Mouse (Mus musculus) megakaryocyte-erythroid progenitor cell, adult 5-6 weeks (primary cell): ENCODE measurements at regions not wholly inside any gene's neighbourhood (a gene's known extent, or its start where the extent isn't known, plus 50 kb on each side); places are given as distances from the start of the nearest gene placed in this dataset.
"Not testable (repeated sequence)": the region's sequence is repeated elsewhere in the genome, so short reads cannot be mapped to it uniquely, and the experiment has no call there.

Experiments
- ATAC-seq: replicated peaks from 2 replicates; pipeline ENCODE4 v1.8.0; 2016; ENCODE audit warnings: mild to moderate bottlenecking, inconsistent platforms; ENCODE audit not compliant: severe bottlenecking, poor library complexity, low FRiP score, low TSS enrichment

- ATAC-seq = not testable (repeated sequence)
Observed at GRCm38 (mm10) chr12:115468015-115468414, 579.5 kb upstream of the Zfp386 start.

- ATAC-seq = not testable (repeated sequence)
Observed at GRCm38 (mm10) chr12:115468569-115468968, 579.0 kb upstream of the Zfp386 start.

GRCm38 (mm10) chr12:115498865-115499264, 548.7 kb upstream of the Zfp386 start:
- no peak for ATAC-seq

GRCm38 (mm10) chr12:115507285-115507684, 540.2 kb upstream of the Zfp386 start:
- not testable (repeated sequence) for ATAC-seq

- ATAC-seq = not testable (repeated sequence)
Observed at GRCm38 (mm10) chr12:115508615-115509342, 538.7 kb upstream of the Zfp386 start.

- not testable (repeated sequence) for ATAC-seq
Observed at GRCm38 (mm10) chr12:115518778-115519541, 528.6 kb upstream of the Zfp386 start.

GRCm38 (mm10) chr12:115527065-115527464, 520.5 kb upstream of the Zfp386 start:
- ATAC-seq = no peak

- no peak for ATAC-seq
Observed at GRCm38 (mm10) chr12:115542482-115542881, 505.0 kb upstream of the Zfp386 start.

- not testable (repeated sequence) for ATAC-seq
Observed at GRCm38 (mm10) chr12:115566878-115567277, 480.6 kb upstream of the Zfp386 start.

GRCm38 (mm10) chr12:115592985-115593384, 454.5 kb upstream of the Zfp386 start:
- ATAC-seq = not testable (repeated sequence)

- no peak for ATAC-seq
Observed at GRCm38 (mm10) chr12:115603763-115604162, 443.8 kb upstream of the Zfp386 start.

GRCm38 (mm10) chr12:115604951-115605350, 442.6 kb upstream of the Zfp386 start:
- ATAC-seq = peak; percentile 65; the same call in 1 of the 2 replicates

- ATAC-seq = not testable (repeated sequence)
Observed at GRCm38 (mm10) chr12:115622564-115623233, 424.8 kb upstream of the Zfp386 start.

- no peak for ATAC-seq
Observed at GRCm38 (mm10) chr12:115624221-115624620, 423.3 kb upstream of the Zfp386 start.

- no peak for ATAC-seq
Observed at GRCm38 (mm10) chr12:115647599-115647998, 399.9 kb upstream of the Zfp386 start.

- not testable (repeated sequence) for ATAC-seq
Observed at GRCm38 (mm10) chr12:115648161-115648560, 399.4 kb upstream of the Zfp386 start.

GRCm38 (mm10) chr12:115655781-115656180, 391.7 kb upstream of the Zfp386 start:
- ATAC-seq = no peak

GRCm38 (mm10) chr12:115664081-115664480, 383.4 kb upstream of the Zfp386 start:
- 0 out of 2 replicates have a peak, but pooled peaks have one; percentile 44 for ATAC-seq

GRCm38 (mm10) chr12:115671683-115672082, 375.8 kb upstream of the Zfp386 start:
- not testable (repeated sequence) for ATAC-seq

GRCm38 (mm10) chr12:115691801-115692200, 355.7 kb upstream of the Zfp386 start:
- no peak for ATAC-seq
